Mouse (Mus musculus) spleen, adult 2 months (tissue): ENCODE measurements around the gene Gprc5c. TPM values are rescaled to one million over a fixed set of nuclear protein-coding genes. Genes with fewer than 3 reads are reported as not detected.

Experiments
- DNase-seq, 2 experiments: peaks; one replicate each; pipeline versions ENCODE4 v3.0.0 to v3.0.0-alpha.2; 2012 to 2021; ENCODE audit warnings: low spot score in 2 of 2, low read depth in 1 of 2
- H3K27ac ChIP-seq: fragments of 200-500 bp; 2 replicates; pipeline ENCODE4 v1.5.1; 2012; ENCODE audit warnings: low read length, inconsistent platforms; ENCODE audit not compliant: insufficient read depth
- H3K27me3 ChIP-seq: fragments of 200-500 bp; 2 replicates; pipeline ENCODE4 v1.6.1; 2012; ENCODE audit warnings: mild to moderate bottlenecking, moderate library complexity, low read length, inconsistent platforms; ENCODE audit not compliant: control insufficient read depth, insufficient read depth
- H3K36me3 ChIP-seq: fragments of 200-500 bp; 2 replicates; pipeline ENCODE4 v1.6.1; 2012; ENCODE audit warnings: mild to moderate bottlenecking, low read length, inconsistent platforms; ENCODE audit not compliant: control insufficient read depth, insufficient read depth
- H3K4me1 ChIP-seq: fragments of 200-500 bp; 2 replicates; pipeline ENCODE4 v1.6.1; 2011; ENCODE audit warnings: inconsistent platforms; ENCODE audit not compliant: control insufficient read depth, insufficient read depth, insufficient read length
- H3K4me3 ChIP-seq: fragments of 200-500 bp; 2 replicates; pipeline ENCODE4 v1.5.1; 2011; ENCODE audit warnings: mild to moderate bottlenecking, inconsistent platforms; ENCODE audit not compliant: insufficient read depth, insufficient read length; ENCODE audit errors: extremely low read depth
- CTCF ChIP-seq: fragments of 200-500 bp; IDR thresholded peaks from 2 replicates; pipeline ENCODE4 v1.5.1; 2011; ENCODE audit warnings: mild to moderate bottlenecking, inconsistent platforms; ENCODE audit not compliant: insufficient read depth, insufficient read length, insufficient replicate concordance; ENCODE audit errors: extremely low read depth
- POLR2A ChIP-seq: fragments of 200-500 bp; IDR thresholded peaks from 2 replicates; pipeline ENCODE4 v1.6.1; 2011; ENCODE audit warnings: low read depth, low read length, inconsistent platforms
- WGBS: fragments of 180-500 bp; shearing (Covaris S2); methylation state at CpG from one replicate; pipeline ENCODE4 v1.1.7; 2018; 5-methylcytosine and 5-hydroxymethylcytosine counted together
- polyA plus RNA-seq: library from polyadenylated mRNA; depleted of rRNA; stranded (reverse); fragments of >200 nt; gene quantifications from 2 replicates; pipeline ENCODE4 v1.2.3, GENCODE M21; 2012

The Gprc5c gene
- polyA plus RNA-seq, 1 experiment, result 9.5 TPM

DNA sequence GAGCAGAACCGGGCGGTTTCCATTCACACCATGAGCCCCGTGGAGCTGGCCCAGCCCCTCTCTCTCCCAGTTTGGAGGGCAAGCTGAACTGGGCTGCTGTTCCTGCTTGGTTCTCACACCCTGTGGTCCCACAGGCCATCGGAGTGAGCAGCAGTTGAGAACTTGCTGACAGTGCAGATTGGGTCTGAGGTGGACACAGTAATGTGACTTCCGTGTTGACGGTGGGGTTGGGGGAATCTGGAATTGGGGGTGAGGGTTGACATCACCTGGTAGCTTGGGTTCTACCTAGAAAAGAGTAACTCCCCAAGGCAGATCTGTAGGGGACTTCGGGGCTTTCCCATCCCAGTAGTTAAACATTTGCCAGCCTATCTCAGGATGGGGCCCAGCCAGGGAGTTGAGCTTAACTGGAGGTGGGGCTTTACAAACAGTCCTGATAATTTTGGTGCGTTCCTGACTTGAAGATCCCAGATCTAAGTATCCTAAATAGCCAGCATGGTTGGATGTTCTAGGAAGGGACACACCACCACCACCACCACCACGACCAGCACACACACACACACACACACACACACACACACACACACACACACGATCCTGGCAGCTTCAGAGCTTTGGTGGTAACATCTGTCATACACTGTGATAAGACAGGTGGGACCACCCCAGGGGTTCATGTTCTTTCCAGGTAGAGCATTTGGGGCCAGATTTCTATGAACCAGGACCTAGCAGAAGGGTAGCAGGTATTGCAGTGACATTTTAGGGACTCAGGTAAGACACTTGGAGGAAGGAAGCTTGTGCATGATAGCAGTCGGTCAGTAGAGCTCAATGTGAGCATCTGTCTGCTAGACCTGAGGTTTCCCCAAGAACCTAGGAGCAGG lies 16.6 kb downstream of the Gprc5c start:
- WGBS, result 75% methylated on average over 11 of the region's 11 CpGs
- Histone ChIP-seq H3K4me1 (peaks cover 2% of the 10 kb centered on the region; the same call in 1 of the 2 replicates), H3K4me3 (no peak overlapping the region), H3K36me3 (no peaks in the 10 kb centered on the region), H3K27me3 (no peaks in the 10 kb centered on the region), H3K27ac (peak overlapping the region; percentile 61)
- no peak for TF ChIP-seq CTCF
- no peak for TF ChIP-seq POLR2A
- no peak for DNase-seq

DNA sequence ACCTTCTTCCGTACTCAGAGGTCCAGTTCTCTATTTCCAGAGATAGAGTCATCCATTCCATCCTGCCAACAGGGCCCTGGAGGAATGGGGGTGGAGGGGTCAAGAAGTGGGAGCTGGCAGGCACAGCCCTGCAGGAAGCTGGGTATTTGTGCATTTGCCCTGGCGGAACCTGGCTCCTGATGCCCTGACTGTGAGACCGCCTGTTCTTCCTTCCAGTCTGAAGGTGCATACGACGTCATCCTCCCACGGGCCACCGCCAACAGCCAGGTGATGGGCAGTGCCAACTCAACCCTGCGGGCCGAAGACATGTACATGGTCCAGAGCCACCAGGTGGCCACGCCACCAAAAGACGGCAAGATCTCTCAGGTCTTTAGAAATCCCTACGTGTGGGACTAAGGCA lies 17.3 kb downstream of the Gprc5c start:
- DNase-seq, result no peak
- no peaks in the 10 kb centered on the region for H3K27me3 ChIP-seq
- WGBS, result 70% methylated on average over 12 of the region's 12 CpGs
- H3K27ac ChIP-seq, result no peak overlapping the region
- TF ChIP-seq POLR2A (no peak), CTCF (no peak)
- H3K36me3 ChIP-seq, result no peaks in the 10 kb centered on the region
- H3K4me1 ChIP-seq, result peaks cover 2% of the 10 kb centered on the region; the same call in 1 of the 2 replicates
- H3K4me3 ChIP-seq, result no peak overlapping the region

DNA sequence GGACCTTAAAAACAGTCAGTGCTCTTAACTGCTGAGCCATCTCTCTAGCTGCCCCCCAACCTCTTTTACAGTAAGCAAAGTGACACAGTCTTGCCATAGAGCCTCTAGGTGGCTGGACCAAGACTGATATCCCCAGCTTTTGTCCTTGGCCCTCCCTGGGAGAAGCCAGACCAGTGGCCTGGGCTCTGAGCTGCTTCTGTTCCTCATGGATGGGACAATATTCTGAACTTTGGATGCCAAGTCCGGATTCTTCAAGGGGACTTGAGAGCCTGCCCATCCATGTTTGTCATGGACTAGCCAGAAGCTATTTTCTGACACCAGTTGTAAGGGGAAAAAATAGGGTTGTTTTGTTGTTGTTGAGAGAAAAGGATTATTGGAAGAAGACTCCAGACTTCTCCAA lies 18.8 kb downstream of the Gprc5c start:
- H3K4me1 ChIP-seq, result peaks cover 9% of the 10 kb centered on the region; the same call in 1 of the 2 replicates
- TF ChIP-seq CTCF (no peak), POLR2A (no peak)

GRCm38 (mm10) chr11:114871540-114871939 lies 20.6 kb downstream of the Gprc5c start:
- Histone ChIP-seq H3K27ac (no peak overlapping the region), H3K4me3 (no peak overlapping the region), H3K4me1 (peaks cover 13% of the 10 kb centered on the region; the same call in 1 of the 2 replicates), H3K36me3 (no peaks in the 10 kb centered on the region), H3K27me3 (no peaks in the 10 kb centered on the region)
- no peak for DNase-seq
- TF ChIP-seq CTCF (no peak), POLR2A (no peak)
- 86% methylated on average over 2 of the region's 2 CpGs for WGBS

More for the DNA sequence above, 18.8 kb downstream of the Gprc5c start:
- DNase-seq, result no peak
- H3K27me3 ChIP-seq, result no peaks in the 10 kb centered on the region
- H3K27ac ChIP-seq, result no peak overlapping the region
- 88% methylated on average over 1 of the region's 1 CpGs for WGBS
- no peaks in the 10 kb centered on the region for H3K36me3 ChIP-seq
- no peak overlapping the region for H3K4me3 ChIP-seq

GRCm38 (mm10) chr11:114873022-114873817 lies 22.3 kb downstream of the Gprc5c start:
- no peak for TF ChIP-seq POLR2A
- WGBS, result 18% methylated on average over 6 of the region's 6 CpGs
- Histone ChIP-seq H3K27me3 (no peaks in the 10 kb centered on the region), H3K4me3 (no peak overlapping the region), H3K36me3 (no peaks in the 10 kb centered on the region), H3K27ac (peak overlapping the region; percentile 70), H3K4me1 (peaks cover 20% of the 10 kb centered on the region; the same call in 1 of the 2 replicates)
- peak in 1 of 2 experiments; percentile 40 for DNase-seq

DNA sequence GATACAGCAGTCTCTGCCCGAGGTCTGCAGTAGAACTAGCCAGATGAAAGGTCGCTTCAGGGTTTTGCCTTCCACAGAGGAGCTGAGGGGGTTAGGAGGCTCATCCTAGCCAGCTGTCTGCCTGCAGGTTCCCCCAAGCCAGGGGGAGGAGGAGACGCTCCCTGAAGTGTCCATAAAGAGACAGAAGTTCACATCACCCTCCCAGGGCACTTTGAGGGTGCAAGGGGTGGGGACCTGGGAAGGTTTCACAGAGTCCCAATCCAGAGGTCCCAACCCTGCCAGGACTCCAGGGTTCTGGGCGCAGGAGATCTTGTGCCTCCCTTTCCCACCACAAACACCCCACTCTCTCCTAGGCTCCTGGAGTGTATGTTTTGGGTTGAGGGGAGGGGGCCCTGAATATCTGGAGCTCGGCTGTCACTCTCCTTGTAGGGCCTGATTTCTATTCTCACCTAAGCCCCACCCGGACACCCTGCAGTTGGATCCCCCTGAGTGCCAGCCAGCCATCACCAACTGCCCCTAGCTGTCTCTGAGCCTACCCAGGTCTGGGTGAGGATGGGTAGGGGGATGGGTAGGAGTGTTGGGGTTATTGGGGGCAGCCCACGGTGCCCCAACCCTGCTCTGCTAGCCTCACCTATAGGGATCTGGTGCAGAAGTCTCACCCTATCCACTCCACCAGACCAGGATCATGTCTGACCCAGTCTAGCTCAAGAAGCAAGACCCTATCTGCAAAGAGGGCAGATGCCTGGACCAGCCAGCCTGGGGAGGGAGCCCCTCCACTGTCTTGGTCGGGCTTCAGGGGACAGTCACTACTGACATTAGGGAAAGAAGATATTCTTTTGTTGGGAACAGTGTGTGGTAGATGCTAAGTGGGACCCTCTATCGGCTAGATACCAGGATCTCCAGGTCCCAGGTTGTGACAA lies 23.5 kb downstream of the Gprc5c start:
- no peaks in the 10 kb centered on the region for H3K27me3 ChIP-seq
- no peak for DNase-seq
- H3K27ac ChIP-seq, result peak overlapping the region; percentile 70
- H3K36me3 ChIP-seq, result no peaks in the 10 kb centered on the region
- WGBS, result 84% methylated on average over 9 of the region's 9 CpGs
- TF ChIP-seq CTCF (no peak), POLR2A (no peak)
- H3K4me1 ChIP-seq, result peaks cover 20% of the 10 kb centered on the region; the same call in 1 of the 2 replicates
- H3K4me3 ChIP-seq, result no peak overlapping the region
